Mouse (Mus musculus): ENCODE measurements around the gene G3bp1. TPM values are rescaled to one million over a fixed set of nuclear protein-coding genes. Genes with fewer than 3 reads are reported as not detected.

The G3bp1 gene
- polyA plus RNA-seq, 1 experiment from 2014 or later: 239 TPM

GRCm38 (mm10) chr11:55468611-55469047 is 856 bp upstream of the G3bp1 start:
- H3K36me3 ChIP-seq (replicated peaks): peaks cover 19% of the 10 kb centered on the region
- H3K4me2 ChIP-seq: peak overlapping the region; percentile 70
- peak overlapping the region; percentile 96 for H3K4me3 ChIP-seq (replicated peaks)
- peak overlapping the region; percentile 90 for H3K27ac ChIP-seq
- no peaks in the 10 kb centered on the region for H3K27me3 ChIP-seq
- peaks cover 24% of the 10 kb centered on the region for H3K4me1 ChIP-seq
- peak overlapping the region; percentile 68 for H3K9ac ChIP-seq
- ATAC-seq (ENCODE audit: low FRiP score): peak; percentile 17; the same call in 1 of the 2 replicates
- WGBS: 3% methylated on average over 17 of the region's 17 CpGs
- H3K9me3 ChIP-seq: no peaks in the 10 kb centered on the region

- H3K4me2 ChIP-seq: peak overlapping the region; percentile 79
- under 1% methylated on average over 46 of the region's 46 CpGs for WGBS
- ATAC-seq (ENCODE audit: low FRiP score): no peak
- H3K36me3 ChIP-seq (replicated peaks): peaks cover 31% of the 10 kb centered on the region
- peak overlapping the region; percentile 96 for H3K4me3 ChIP-seq (replicated peaks)
- H3K9ac ChIP-seq: peak overlapping the region; percentile 98
- peak overlapping the region; percentile 89 for H3K27ac ChIP-seq
- H3K9me3 ChIP-seq: no peaks in the 10 kb centered on the region
- peaks cover 24% of the 10 kb centered on the region for H3K4me1 ChIP-seq
- no peaks in the 10 kb centered on the region for H3K27me3 ChIP-seq
Measured at GRCm38 (mm10) chr11:55469923-55470691, 622 bp downstream of the G3bp1 start.

- Histone ChIP-seq H3K27ac (no peak overlapping the region), H3K9me3 (no peaks in the 10 kb centered on the region), H3K9ac (peak overlapping the region; percentile 98), H3K36me3 (replicated peaks) (peaks cover 31% of the 10 kb centered on the region), H3K4me1 (peaks cover 24% of the 10 kb centered on the region), H3K27me3 (no peaks in the 10 kb centered on the region), H3K4me3 (replicated peaks) (peak overlapping the region; percentile 96), H3K4me2 (peak overlapping the region; percentile 79)
- 73% methylated on average over 8 of the region's 8 CpGs for WGBS
- no peak for ATAC-seq (ENCODE audit: low FRiP score)
Measured at GRCm38 (mm10) chr11:55470761-55471160, 1.3 kb downstream of the G3bp1 start.

- peaks cover 24% of the 10 kb centered on the region for H3K4me1 ChIP-seq
- no peak overlapping the region for H3K27ac ChIP-seq
- H3K36me3 ChIP-seq (replicated peaks): peaks cover 31% of the 10 kb centered on the region
- no peak for ATAC-seq (ENCODE audit: low FRiP score)
- no peaks in the 10 kb centered on the region for H3K27me3 ChIP-seq
- H3K9ac ChIP-seq: no peak overlapping the region
- no peaks in the 10 kb centered on the region for H3K9me3 ChIP-seq
- peak overlapping the region; percentile 96 for H3K4me3 ChIP-seq (replicated peaks)
- WGBS: 97% methylated on average over 7 of the region's 7 CpGs
- peak overlapping the region; percentile 79 for H3K4me2 ChIP-seq
Measured at GRCm38 (mm10) chr11:55471467-55471866, 2.0 kb downstream of the G3bp1 start.

GRCm38 (mm10) chr11:55473219-55473618 is 3.7 kb downstream of the G3bp1 start:
- peaks cover 31% of the 10 kb centered on the region for H3K36me3 ChIP-seq (replicated peaks)
- WGBS: 97% methylated on average over 3 of the region's 3 CpGs

GRCm38 (mm10) chr11:55485443-55485842 is 16.0 kb downstream of the G3bp1 start:
- H3K9ac ChIP-seq: no peak overlapping the region
- ATAC-seq (ENCODE audit: low FRiP score): no peak
- 96% methylated on average over 7 of the region's 7 CpGs for WGBS
- no peak overlapping the region for H3K27ac ChIP-seq
- no peak overlapping the region for H3K4me3 ChIP-seq (replicated peaks)
- H3K9me3 ChIP-seq: no peaks in the 10 kb centered on the region
- H3K4me1 ChIP-seq: peaks cover 3% of the 10 kb centered on the region; the same call in 1 of the 2 replicates
- no peak overlapping the region for H3K4me2 ChIP-seq
- no peaks in the 10 kb centered on the region for H3K27me3 ChIP-seq
- H3K36me3 ChIP-seq (replicated peaks): peaks cover 78% of the 10 kb centered on the region

More at GRCm38 (mm10) chr11:55473219-55473618, 3.7 kb downstream of the G3bp1 start:
- H3K4me1 ChIP-seq: peaks cover 20% of the 10 kb centered on the region
- no peaks in the 10 kb centered on the region for H3K9me3 ChIP-seq
- ATAC-seq (ENCODE audit: low FRiP score): no peak
- H3K4me2 ChIP-seq: no peak overlapping the region
- H3K9ac ChIP-seq: no peak overlapping the region
- no peaks in the 10 kb centered on the region for H3K27me3 ChIP-seq
- H3K27ac ChIP-seq: no peak overlapping the region
- H3K4me3 ChIP-seq (replicated peaks): no peak overlapping the region

GRCm38 (mm10) chr11:55496158-55496557 is 26.7 kb downstream of the G3bp1 start:
- H3K36me3 ChIP-seq (replicated peaks): peaks cover 94% of the 10 kb centered on the region
- WGBS: 86% methylated on average over 6 of the region's 6 CpGs

GRCm38 (mm10) chr11:55497885-55498284 is 28.4 kb downstream of the G3bp1 start:
- H3K4me1 ChIP-seq: no peaks in the 10 kb centered on the region
- ATAC-seq (ENCODE audit: low FRiP score): no peak
- H3K4me3 ChIP-seq (replicated peaks): no peak overlapping the region
- no peak overlapping the region for H3K27ac ChIP-seq
- no peaks in the 10 kb centered on the region for H3K9me3 ChIP-seq
- WGBS: 67% methylated on average over 5 of the region's 5 CpGs
- H3K27me3 ChIP-seq: no peaks in the 10 kb centered on the region
- peaks cover 94% of the 10 kb centered on the region for H3K36me3 ChIP-seq (replicated peaks)
- H3K9ac ChIP-seq: no peak overlapping the region
- no peak overlapping the region for H3K4me2 ChIP-seq

More at GRCm38 (mm10) chr11:55496158-55496557, 26.7 kb downstream of the G3bp1 start:
- Histone ChIP-seq H3K9me3 (no peaks in the 10 kb centered on the region), H3K4me3 (replicated peaks) (no peak overlapping the region), H3K27ac (no peak overlapping the region), H3K4me1 (no peaks in the 10 kb centered on the region), H3K4me2 (no peak overlapping the region), H3K27me3 (no peaks in the 10 kb centered on the region), H3K9ac (no peak overlapping the region)
- ATAC-seq (ENCODE audit: low FRiP score): no peak

- no peak overlapping the region for H3K27ac ChIP-seq
- H3K4me1 ChIP-seq: no peaks in the 10 kb centered on the region
- no peaks in the 10 kb centered on the region for H3K9me3 ChIP-seq
- H3K36me3 ChIP-seq (replicated peaks): peaks cover 65% of the 10 kb centered on the region
- H3K9ac ChIP-seq: no peak overlapping the region
- WGBS: 88% methylated on average over 8 of the region's 8 CpGs
- no peak overlapping the region for H3K4me2 ChIP-seq
- no peaks in the 10 kb centered on the region for H3K27me3 ChIP-seq
- no peak for ATAC-seq (ENCODE audit: low FRiP score)
- no peak overlapping the region for H3K4me3 ChIP-seq (replicated peaks)
Measured at GRCm38 (mm10) chr11:55501955-55502531, 32.6 kb downstream of the G3bp1 start.

GRCm38 (mm10) chr11:55502886-55503285 is 33.4 kb downstream of the G3bp1 start:
- Histone ChIP-seq H3K4me3 (replicated peaks) (no peak overlapping the region), H3K27ac (no peak overlapping the region), H3K4me1 (no peaks in the 10 kb centered on the region), H3K9ac (no peak overlapping the region), H3K36me3 (replicated peaks) (peaks cover 57% of the 10 kb centered on the region), H3K4me2 (no peak overlapping the region), H3K9me3 (no peaks in the 10 kb centered on the region), H3K27me3 (no peaks in the 10 kb centered on the region)
- ATAC-seq (ENCODE audit: low FRiP score): no peak
- 90% methylated on average over 5 of the region's 5 CpGs for WGBS

- no peaks in the 10 kb centered on the region for H3K4me1 ChIP-seq
- H3K9ac ChIP-seq: no peak overlapping the region
- no peak overlapping the region for H3K27ac ChIP-seq
- 90% methylated on average over 3 of the region's 3 CpGs for WGBS
- no peak overlapping the region for H3K4me2 ChIP-seq
- H3K4me3 ChIP-seq (replicated peaks): no peak overlapping the region
- H3K36me3 ChIP-seq (replicated peaks): peaks cover 34% of the 10 kb centered on the region
- H3K27me3 ChIP-seq: no peaks in the 10 kb centered on the region
- ATAC-seq (ENCODE audit: low FRiP score): no peak
- H3K9me3 ChIP-seq: no peaks in the 10 kb centered on the region
Measured at GRCm38 (mm10) chr11:55505485-55505884, 36.0 kb downstream of the G3bp1 start.

- WGBS: 60% methylated on average over 5 of the region's 5 CpGs
- H3K4me1 ChIP-seq: no peaks in the 10 kb centered on the region
- no peak overlapping the region for H3K27ac ChIP-seq
- H3K9ac ChIP-seq: no peak overlapping the region
- no peaks in the 10 kb centered on the region for H3K9me3 ChIP-seq
- no peaks in the 10 kb centered on the region for H3K36me3 ChIP-seq (replicated peaks)
- ATAC-seq (ENCODE audit: low FRiP score): no peak
- no peak overlapping the region for H3K4me3 ChIP-seq (replicated peaks)
- no peaks in the 10 kb centered on the region for H3K27me3 ChIP-seq
- H3K4me2 ChIP-seq: no peak overlapping the region
Measured at GRCm38 (mm10) chr11:55511374-55511773, 41.9 kb downstream of the G3bp1 start.

Measured in forebrain, embryonic 12.5 days (tissue).